Mouse (Mus musculus): Measurements from ENCODE around the gene Ppm1b. TPM values are rescaled to one million over a fixed set of nuclear protein-coding genes. Genes with fewer than 3 reads are reported as not detected.
A peak's percentile ranks its signal among the peaks of the same experiment; 100 is the strongest.
"Not testable (repeated sequence)": the region's sequence is repeated elsewhere in the genome, so short reads cannot be mapped to it uniquely, and the experiment has no call there.

Gene Ppm1b
- total RNA-seq (2022): 100 to 1,000 TPM; 114 to 117 (median 116) TPM

DNA sequence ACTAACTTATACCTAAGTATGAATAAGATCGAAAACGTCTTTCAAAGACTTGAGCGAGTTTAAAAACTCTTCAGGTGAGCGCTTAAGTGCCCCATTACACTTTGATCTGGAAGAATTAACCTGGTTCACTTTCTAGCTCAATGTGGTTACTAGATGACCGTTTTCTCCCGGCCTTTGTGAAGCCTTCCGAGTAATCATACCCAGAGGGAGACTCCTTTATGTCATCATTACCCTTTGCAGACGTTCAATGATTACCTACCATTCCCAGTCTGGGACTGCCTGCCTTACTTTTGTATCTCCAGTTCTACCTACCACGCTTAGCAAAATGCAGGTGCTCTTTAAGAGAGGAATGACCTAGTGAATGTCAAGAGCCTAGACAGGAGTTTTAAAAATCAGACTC is at the start of gene Ppm1b:
Ppm1b (plus strand) TSS at position 301 of the 400 bp plus-strand sequence.
- no peak for DNase-seq (ENCODE audit: low spot score in 2 of 2)

DNA sequence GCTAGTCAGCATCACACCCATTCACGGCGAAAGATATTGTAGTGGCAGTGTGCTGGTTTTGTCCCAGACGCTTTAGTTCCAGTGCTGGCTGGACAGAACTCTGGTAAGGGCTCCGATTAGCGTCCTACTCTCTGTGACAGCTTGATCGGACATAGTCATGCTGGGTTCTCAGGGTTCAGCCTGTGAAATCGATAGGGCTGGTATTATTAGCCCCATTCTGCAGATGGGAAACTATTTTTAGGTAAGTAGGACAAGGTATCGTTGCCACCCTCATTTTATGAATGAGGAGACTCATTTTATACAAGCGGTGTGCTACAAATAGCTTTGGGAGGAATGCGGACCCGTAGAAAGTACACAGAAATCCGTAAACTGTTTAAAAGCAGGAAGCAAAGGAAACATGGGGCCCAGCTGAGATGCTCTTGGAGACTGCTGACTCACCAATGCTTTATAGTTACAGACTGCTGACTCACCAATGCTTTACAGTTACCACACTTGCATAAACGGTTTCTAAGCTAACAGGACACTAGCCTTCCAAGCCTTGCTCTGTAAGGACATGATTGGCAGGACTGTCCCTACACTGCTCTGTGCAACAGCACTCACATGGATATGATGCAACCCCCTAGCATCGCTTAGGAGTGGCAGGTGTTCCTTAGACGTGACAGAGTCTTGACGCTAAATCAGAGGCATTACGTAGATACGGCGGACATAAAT is 34.7 kb upstream of the Ppm1b start:
- no peak for DNase-seq (ENCODE audit: low spot score in 2 of 2)

- no peak for DNase-seq (ENCODE audit: low spot score in 2 of 2)
Observed at GRCm38 (mm10) chr17:84924779-84925178, 31.8 kb upstream of the Ppm1b start.

GRCm38 (mm10) chr17:84926233-84926632 is 30.3 kb upstream of the Ppm1b start:
- DNase-seq (ENCODE audit: low spot score in 2 of 2): no peak

- DNase-seq (ENCODE audit: low spot score in 2 of 2): no peak
Observed at GRCm38 (mm10) chr17:84927580-84927979, 29.0 kb upstream of the Ppm1b start.

- DNase-seq (ENCODE audit: low spot score in 2 of 2): no peak
Observed at GRCm38 (mm10) chr17:84932943-84933342, 23.6 kb upstream of the Ppm1b start.

GRCm38 (mm10) chr17:84933968-84934367 is 22.6 kb upstream of the Ppm1b start:
- no peak for DNase-seq (ENCODE audit: low spot score in 2 of 2)

DNA sequence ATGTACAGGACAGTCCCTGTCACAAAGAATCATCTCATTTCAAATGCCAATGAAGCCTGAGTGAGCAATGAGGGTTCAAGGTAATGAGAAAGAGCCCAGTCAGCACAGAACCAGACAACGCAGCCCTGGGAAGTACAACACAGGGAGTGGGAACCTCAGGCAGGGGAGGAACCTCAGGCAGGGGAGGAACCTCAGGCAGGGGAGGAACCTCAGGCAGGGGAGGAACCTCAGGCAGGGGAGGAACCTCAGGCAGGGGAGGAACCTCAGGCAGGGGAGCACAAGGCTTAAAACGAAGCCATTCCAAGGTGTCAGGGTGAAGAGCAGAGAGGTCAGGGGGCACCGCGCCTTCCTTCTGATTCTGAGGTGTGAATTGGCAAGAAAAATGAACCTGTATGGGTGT is 20.9 kb upstream of the Ppm1b start:
- not testable (repeated sequence) for DNase-seq (ENCODE audit: low spot score in 2 of 2)

DNA sequence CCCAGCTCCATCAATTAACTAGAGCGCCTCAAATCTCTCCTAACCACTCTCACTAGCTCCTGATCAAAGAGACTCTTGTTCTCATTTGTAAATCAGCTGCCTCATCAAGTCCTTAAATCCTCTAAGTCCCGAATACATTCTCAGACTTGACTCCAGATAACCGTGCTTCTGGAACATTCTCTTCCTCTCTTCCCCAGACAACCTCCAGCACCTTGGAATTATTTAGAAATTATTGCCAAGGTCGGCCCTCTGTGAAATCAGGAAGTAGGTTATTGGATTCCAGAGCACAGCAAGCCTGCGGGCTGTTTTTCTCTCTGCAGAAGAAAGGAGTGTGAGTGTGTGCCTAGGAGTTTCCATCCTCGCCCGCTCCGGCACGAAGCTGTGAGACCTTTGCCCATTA is 20.2 kb upstream of the Ppm1b start:
- DNase-seq (ENCODE audit: low spot score in 2 of 2): no peak

DNA sequence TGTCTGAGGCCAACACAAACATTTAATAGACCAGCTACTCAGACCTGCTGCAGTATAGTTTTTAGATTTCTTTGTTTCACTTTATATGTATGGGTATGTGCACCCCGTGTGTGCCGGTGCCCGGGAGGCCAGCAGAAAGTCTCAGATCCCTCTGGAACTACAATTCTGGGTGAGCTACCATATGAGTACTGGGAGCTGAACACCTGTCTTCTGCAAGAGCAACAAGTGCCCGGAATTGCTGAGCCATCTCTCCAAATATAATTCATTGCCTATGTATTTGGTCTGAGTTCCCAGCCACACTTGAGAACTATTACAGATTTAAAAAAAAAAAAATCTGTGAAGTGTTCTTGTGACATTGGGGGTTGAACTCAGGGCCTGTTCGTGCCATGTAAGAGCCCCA is 19.7 kb upstream of the Ppm1b start:
- DNase-seq (ENCODE audit: low spot score in 2 of 2): no peak

- no peak for DNase-seq (ENCODE audit: low spot score in 2 of 2)
Observed at GRCm38 (mm10) chr17:84937220-84937619, 19.3 kb upstream of the Ppm1b start.

- no peak for DNase-seq (ENCODE audit: low spot score in 2 of 2)
Observed at GRCm38 (mm10) chr17:84938215-84938614, 18.3 kb upstream of the Ppm1b start.

- DNase-seq (ENCODE audit: low spot score in 2 of 2): no peak
Observed at GRCm38 (mm10) chr17:84940017-84940731, 16.4 kb upstream of the Ppm1b start.

- DNase-seq (ENCODE audit: low spot score in 2 of 2): no peak
Observed at GRCm38 (mm10) chr17:84941291-84941868, 15.2 kb upstream of the Ppm1b start.

DNA sequence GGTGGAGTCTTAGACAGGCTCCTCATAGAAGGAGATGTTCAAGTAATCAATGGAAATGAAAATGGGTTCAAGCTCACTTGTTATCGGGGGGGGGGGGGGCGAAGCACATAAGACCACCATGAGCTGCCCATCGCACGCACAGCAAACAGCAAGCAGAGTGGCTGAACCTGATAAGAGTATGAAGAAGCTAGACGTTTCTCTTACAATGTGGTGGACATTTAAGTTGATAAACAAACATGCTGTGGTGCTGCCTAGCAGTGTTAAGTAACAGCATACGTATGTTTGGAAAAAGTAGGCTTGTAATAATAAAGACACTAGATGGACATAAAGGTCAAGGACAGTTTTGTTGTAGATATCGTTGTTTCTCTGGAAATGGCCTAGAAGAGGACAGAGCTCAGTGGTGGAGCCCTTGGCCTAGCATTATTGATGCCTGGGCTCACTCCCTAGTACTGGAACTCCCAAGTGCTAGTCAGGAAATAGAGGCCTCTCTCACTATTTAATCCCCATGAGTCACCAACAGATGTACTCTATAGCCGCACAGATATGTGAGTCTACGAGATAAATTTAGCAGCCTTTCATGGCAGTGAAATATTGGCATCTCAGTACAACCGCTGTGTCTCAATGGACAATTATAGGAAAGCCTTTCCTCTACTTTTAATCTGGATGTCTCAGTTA is 14.0 kb upstream of the Ppm1b start:
- DNase-seq (ENCODE audit: low spot score in 2 of 2): no peak

GRCm38 (mm10) chr17:84943033-84943393 is 13.5 kb upstream of the Ppm1b start:
- no peak for DNase-seq (ENCODE audit: low spot score in 2 of 2)

DNA sequence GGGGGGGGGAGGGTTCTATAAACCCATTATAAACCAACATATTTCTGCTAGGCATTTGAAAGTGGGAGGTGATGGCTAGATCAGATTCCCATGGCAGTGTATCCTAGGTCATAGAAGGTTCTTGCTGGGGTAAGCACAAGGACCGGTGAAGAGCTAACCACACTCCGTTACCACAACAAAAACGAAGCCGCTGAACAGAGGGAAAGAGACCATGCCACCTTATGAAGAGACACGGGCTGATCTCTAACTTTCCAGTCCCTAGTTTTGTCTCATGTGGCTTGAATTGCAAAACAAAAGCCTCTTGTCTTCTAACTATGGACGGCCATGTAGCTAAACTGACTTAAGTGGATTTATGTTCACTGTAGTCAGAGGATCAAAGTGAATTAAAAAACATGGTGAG is 12.2 kb upstream of the Ppm1b start:
- no peak for DNase-seq (ENCODE audit: low spot score in 2 of 2)

DNA sequence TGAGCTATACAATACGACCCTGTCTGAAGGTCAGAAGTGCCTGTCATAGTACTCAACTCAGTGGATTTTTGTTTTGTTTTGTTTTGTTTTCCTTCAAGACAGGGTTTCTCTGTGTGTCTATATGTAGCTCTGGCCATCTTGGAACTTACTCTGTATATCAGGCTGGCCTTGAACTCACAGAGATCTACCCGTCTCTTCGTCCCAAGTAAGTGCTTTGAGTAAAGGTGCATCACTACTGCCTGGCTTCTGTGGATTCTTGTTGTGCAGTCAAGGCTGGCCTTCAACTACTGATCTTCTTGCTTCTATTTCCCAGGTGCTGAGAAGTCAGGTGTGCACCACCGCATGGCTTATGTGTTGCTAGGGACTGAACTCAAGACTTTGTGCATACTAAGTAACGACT is 4.0 kb upstream of the Ppm1b start:
- DNase-seq (ENCODE audit: low spot score in 2 of 2): no peak

GRCm38 (mm10) chr17:84953776-84954175 is 2.8 kb upstream of the Ppm1b start:
- DNase-seq (ENCODE audit: low spot score in 2 of 2): no peak

DNA sequence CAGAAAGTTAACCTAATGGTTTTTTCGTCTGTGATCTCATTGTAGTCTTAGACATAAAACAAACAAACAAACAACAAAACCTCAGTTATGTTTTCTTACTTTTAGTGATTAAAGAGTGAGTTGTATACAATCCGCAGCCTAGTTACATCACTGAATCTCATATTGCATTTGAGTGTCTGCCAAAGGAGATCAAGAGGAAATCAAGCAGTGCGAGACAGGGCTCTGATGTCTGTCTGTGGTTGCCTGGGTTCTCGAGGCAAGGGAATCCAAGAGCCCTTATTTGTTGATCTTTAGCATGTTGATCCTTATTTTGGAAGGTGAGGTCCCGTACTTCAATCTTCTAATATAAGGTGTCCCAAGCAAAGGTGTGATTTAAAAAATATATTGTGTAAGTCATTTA is 1.7 kb upstream of the Ppm1b start:
- no peak for DNase-seq (ENCODE audit: low spot score in 2 of 2)

DNA sequence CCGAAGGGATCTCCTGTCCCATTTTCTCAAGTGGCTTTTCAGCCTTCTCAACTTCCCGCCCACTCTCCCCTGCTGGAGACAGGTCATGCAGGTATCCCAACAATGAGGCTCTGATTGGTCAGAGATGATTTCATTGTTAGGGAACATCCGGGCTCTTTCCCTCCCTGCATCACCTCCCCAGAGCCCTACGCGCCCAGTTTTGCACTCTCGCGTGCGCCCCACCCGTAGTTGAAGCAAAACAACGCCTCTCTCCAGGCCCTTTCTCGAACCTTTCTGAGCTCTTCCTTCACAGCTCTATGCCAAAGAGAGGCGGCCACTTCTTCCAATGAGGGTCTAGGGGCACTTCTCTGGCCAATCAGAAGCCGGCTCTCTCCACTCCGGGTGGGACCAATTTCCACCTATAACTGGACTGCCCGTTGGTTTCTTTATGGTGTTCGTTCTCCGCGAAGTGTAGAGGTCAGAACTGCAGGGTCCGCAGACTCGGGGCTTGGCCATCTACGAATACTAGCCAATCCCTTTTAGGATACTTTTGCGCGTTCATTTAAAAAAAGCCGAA is 468 bp downstream of the Ppm1b start:
- peak; percentile 91 to 94 for DNase-seq (ENCODE audit: low spot score in 2 of 2)

Data from layer of hippocampus, adult 8-10 months (tissue).